Mouse (Mus musculus) testis, adult 2 months (tissue): ENCODE results near the gene Lair1. TPM values are rescaled to one million over a fixed set of nuclear protein-coding genes. Genes with fewer than 3 reads are reported as not detected.
"Not testable (repeated sequence)": the region's sequence is repeated elsewhere in the genome, so short reads cannot be mapped to it uniquely, and the experiment has no call there.

ENCODE experiments used
- H3K27ac ChIP-seq: fragments of 200-500 bp; 2 replicates; pipeline ENCODE4 v1.5.1; 2012; ENCODE audit warnings: low read depth, low read length; ENCODE audit not compliant: control insufficient read depth, insufficient read depth
- H3K27me3 ChIP-seq: fragments of 200-500 bp; 2 replicates; pipeline ENCODE4 v1.6.1; 2012; ENCODE audit warnings: mild to moderate bottlenecking, low read length, moderate library complexity; ENCODE audit not compliant: control insufficient read depth, insufficient read depth
- H3K36me3 ChIP-seq: fragments of 200-500 bp; 2 replicates; pipeline ENCODE4 v1.6.1; 2012; ENCODE audit warnings: mild to moderate bottlenecking, low read length; ENCODE audit not compliant: control insufficient read depth, insufficient read depth
- H3K4me1 ChIP-seq: fragments of 200-500 bp; 2 replicates; pipeline ENCODE4 v1.6.1; 2012; ENCODE audit warnings: low read length; ENCODE audit not compliant: control insufficient read depth, insufficient read depth
- H3K4me3 ChIP-seq: fragments of 200-500 bp; 2 replicates; pipeline ENCODE4 v1.5.1; 2012; ENCODE audit warnings: low read depth, mild to moderate bottlenecking, low read length, moderate library complexity, mixed read lengths; ENCODE audit not compliant: control insufficient read depth
- CTCF ChIP-seq: fragments of 200-500 bp; IDR thresholded peaks from 2 replicates; pipeline ENCODE4 v1.5.1; 2012; ENCODE audit warnings: low read depth, mild to moderate bottlenecking, inconsistent platforms, low read length, moderate library complexity; ENCODE audit not compliant: control insufficient read depth, insufficient read depth, insufficient replicate concordance
- POLR2A ChIP-seq: fragments of 200-500 bp; IDR thresholded peaks from 2 replicates; pipeline ENCODE4 v1.6.1; 2012; ENCODE audit warnings: low read depth, mild to moderate bottlenecking, inconsistent platforms, low read length, moderate library complexity; ENCODE audit not compliant: control insufficient read depth
- polyA plus RNA-seq: library from polyadenylated mRNA; depleted of rRNA; stranded (reverse); fragments of >200 nt; gene quantifications from 2 replicates; pipeline ENCODE4 v1.2.3, GENCODE M21; 2012

The Lair1 gene
- polyA plus RNA-seq, 1 experiment: 1.5 TPM

DNA sequence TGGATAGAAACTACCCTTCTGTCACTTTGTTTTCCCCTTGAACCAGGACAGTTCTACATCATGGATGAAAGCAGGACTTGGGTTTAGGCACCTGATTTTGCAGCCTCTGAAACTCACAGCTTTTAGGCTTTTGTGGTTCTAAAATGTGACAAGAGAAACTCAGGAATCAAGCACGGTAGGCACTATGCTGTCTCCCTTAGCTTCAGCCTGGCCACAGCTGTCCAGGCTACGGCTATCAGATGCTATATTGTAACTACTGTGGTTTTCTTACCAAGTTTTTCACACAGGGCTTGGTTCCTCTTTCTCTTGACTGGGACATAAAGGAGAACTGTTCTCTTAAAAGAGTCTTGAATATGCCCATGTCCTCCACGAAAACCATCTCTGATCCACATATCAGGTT lies 10.1 kb upstream of the Lair1 start:
- Histone ChIP-seq H3K4me3 (no peak overlapping the region), H3K4me1 (no peaks in the 10 kb centered on the region), H3K27ac (no peak overlapping the region), H3K36me3 (no peaks in the 10 kb centered on the region), H3K27me3 (no peaks in the 10 kb centered on the region)
- no peak for TF ChIP-seq POLR2A
- no peak for TF ChIP-seq CTCF

DNA sequence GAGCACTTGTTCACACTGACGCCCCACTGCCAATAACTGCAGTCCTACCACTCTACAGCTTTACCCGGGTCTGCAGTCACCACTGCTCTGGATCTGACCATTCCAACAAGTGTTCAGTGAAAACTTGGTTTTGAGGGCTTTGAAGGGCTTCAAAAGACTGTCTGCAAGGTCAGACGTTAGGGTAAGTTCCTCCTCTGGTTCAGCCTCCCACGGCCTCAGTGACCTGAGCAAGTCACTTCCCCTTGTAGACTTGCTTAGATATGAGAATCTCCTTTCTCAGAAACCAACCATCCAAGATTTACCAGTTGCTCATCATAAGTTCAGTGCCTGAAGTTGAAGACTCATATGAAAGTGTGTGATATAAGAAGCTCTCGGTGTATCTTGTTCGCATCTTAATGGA lies 8.1 kb upstream of the Lair1 start:
- TF ChIP-seq CTCF (no peak), POLR2A (no peak)
- Histone ChIP-seq H3K4me1 (no peaks in the 10 kb centered on the region), H3K27ac (no peak overlapping the region), H3K4me3 (no peak overlapping the region), H3K27me3 (no peaks in the 10 kb centered on the region), H3K36me3 (no peaks in the 10 kb centered on the region)

DNA sequence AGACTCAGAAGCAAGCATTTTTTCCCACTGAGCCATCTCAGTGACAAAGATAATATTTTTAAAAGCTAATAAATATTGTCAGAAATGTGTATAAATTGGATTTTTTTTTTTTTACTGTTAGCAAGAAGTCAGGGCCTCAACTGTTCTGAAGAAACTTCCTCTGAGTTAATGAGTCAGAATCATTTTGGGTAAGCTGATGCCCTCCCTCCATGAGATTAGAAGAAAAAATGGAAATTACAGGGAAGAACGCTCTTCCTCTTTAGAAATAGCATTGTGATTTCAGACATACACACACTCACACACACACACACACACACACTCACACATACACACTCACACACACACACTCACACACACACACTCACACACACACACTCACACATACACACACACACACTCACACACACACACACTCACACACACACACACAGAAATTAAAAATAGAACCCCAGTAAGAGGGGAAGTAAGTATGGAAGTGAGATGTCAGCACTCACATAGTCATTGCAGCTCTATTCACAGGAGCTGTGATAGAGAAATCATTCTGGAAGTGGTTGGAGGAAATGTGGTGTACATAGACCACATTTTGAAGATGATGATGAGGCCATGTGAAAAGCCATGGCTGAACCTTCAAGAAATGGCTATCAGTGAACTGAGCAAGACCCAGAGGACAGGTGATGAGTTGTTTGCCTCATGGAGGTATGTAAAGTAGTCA lies 866 bp upstream of the Lair1 start:
- H3K4me1 ChIP-seq: no peaks in the 10 kb centered on the region
- H3K36me3 ChIP-seq: no peaks in the 10 kb centered on the region
- H3K4me3 ChIP-seq: no peak overlapping the region
- H3K27ac ChIP-seq: no peak overlapping the region
- no peak for TF ChIP-seq CTCF
- H3K27me3 ChIP-seq: no peaks in the 10 kb centered on the region

DNA sequence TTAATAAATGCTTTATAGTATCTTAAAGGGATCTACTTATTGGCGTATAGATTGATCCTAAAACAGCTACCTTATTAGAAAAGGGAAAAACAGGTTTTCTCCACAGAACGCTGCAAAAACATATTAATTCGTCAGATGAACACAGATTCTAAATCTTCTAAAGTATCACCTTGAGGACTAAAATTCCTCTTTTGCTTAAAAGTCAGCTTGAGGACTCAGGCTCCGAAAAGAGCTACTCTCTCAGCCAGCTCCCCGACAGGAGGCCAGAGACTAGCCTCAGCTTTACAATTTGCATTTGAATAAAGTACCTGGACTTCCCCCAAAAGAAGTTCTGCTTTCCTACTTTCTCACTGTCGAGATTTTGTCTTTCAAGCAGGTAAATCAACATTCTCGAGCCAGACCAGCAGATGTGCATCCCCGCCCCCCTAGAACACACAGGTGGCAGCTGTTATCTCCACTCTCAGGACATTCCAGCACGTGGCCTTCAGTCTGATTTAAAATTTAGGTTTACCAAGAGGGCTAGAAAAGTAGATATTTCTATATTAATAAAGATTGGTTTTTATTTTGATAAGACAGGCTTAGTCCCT lies 2.3 kb downstream of the Lair1 start:
- not testable (repeated sequence) for H3K4me3 ChIP-seq, H3K4me1 ChIP-seq, H3K27me3 ChIP-seq, H3K27ac ChIP-seq, H3K36me3 ChIP-seq

DNA sequence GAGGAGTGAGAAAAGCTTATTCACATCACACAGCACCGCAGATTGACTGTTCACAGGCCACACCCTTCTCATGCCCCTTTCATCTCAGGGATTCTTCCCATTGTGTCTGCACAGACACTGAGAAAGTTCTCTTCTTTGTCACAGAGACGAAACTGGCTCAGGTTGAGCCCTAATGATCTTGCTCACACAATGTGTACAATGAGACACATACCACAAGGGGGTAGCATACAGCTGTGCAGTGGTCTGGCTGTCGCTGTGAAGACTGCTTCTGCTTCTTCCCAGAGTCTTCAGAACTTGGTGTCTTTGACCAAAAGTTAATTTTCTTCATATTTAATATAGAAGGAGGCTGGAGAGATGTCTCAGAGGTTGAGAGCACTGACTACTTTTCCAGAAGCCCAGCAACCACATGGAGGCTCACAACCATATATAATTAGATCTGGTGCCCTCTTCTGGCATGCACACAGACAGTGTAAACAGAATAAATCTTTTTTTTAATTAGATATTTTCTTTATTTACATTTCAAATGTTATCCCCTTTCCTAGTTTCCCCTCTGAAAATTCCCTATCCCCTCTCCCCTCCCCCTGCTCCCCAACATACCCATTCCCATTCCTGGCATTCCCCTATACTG lies 36.1 kb downstream of the Lair1 start:
- TF ChIP-seq CTCF (no peak), POLR2A (no peak)
- Histone ChIP-seq H3K4me3 (no peak overlapping the region), H3K27ac (no peak overlapping the region), H3K36me3 (no peaks in the 10 kb centered on the region), H3K4me1 (no peaks in the 10 kb centered on the region), H3K27me3 (no peaks in the 10 kb centered on the region)

DNA sequence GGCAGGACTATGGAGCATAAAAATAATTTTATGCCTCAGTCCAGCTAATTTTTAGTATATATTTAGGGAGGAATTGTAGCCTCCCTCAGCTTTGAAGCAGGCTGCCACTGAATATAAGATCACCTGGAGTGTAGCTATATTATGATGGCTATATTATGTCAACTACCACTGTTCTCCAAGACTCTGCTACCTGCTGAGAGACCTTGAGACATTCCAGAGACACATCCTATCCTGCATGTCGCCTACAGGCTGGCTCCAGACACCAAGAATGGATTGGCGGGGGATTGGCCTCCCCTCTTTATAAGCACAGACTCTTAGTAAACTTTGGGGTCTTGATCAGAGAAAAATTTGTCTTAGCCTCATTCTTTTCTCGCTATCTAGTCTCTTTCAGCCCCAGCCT lies 58.4 kb downstream of the Lair1 start:
- not testable (repeated sequence) for H3K36me3 ChIP-seq, H3K4me1 ChIP-seq, H3K27ac ChIP-seq, H3K27me3 ChIP-seq, H3K4me3 ChIP-seq

DNA sequence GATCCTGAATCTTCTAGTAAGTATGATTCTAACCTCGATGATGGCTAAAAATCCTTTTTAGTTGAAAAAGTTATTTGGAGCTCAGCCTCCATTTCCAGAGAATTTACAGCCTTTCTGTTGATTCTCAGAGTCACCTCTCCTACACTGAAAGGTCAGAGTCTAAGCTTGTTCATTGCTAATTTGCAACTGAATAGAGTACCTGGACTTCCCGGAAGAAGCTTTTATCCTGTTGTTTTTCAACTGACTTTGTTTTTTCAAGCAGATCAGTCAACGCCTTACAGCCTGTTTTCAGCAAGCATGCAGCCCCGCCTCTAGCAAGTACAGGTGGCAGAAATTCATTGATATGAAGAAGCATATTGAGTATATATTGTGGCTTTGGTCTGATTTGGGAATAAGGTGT lies 59.0 kb downstream of the Lair1 start:
- not testable (repeated sequence) for H3K27ac ChIP-seq, H3K4me1 ChIP-seq, H3K4me3 ChIP-seq, H3K27me3 ChIP-seq, H3K36me3 ChIP-seq

DNA sequence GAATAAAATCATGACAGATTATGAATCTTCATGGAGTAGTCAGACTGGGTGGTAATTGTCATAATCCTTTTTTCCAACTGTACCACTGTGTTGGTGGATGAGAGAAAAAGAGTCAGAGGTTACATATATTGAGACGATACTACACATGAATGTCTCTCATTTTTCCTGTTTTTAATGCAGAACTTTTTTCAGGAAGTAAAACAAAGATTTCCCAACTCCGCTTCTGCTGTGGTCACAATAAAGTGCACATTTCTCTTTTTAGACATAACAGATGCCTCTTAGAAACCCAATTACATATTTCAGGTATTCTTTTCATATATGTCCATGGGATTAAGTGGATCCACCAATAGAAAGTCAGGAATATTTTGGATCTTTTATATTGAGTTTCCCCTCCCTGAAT lies 101.0 kb downstream of the Lair1 start:
- Histone ChIP-seq H3K4me1 (no peaks in the 10 kb centered on the region), H3K4me3 (no peak overlapping the region), H3K36me3 (no peaks in the 10 kb centered on the region), H3K27me3 (no peaks in the 10 kb centered on the region), H3K27ac (no peak overlapping the region)
- TF ChIP-seq CTCF (no peak), POLR2A (no peak)
